Mouse (Mus musculus): ENCODE results near the gene Ahsa1. TPM values are rescaled to one million over a fixed set of nuclear protein-coding genes. Genes with fewer than 3 reads are reported as not detected.

Gene Ahsa1
- total RNA-seq, 1 experiment = 305 TPM

- Histone ChIP-seq H3K36me3 (ENCODE audit: control insufficient read depth, insufficient read depth, low read length, poor library complexity, severe bottlenecking) (peaks cover 28% of the 10 kb centered on the region), H3K4me1 (ENCODE audit: control insufficient read depth in 2 of 2, insufficient read depth in 2 of 2, low read length in 2 of 2, poor library complexity in 1 of 2) (peaks cover 3 to 33% of the 10 kb centered on the region in 2 experiments; a peak in 3 of 4 replicates), H3K9ac (ENCODE audit: insufficient read depth, low read depth, low read length, poor library complexity, severe bottlenecking) (no peak overlapping the region), H3K9me3 (ENCODE audit: control insufficient read depth, insufficient read depth, low read depth, low read length) (no peaks in the 10 kb centered on the region), H3K4me3 (ENCODE audit: insufficient read depth in 1 of 2, low read depth in 1 of 2, low read length in 2 of 2, poor library complexity in 1 of 2, severe bottlenecking in 1 of 2) (no peak overlapping the region), H3K27ac (ENCODE audit: insufficient read depth, low read depth, low read length, poor library complexity, severe bottlenecking) (no peak overlapping the region)
- in situ Hi-C loops (cut with MboI; ENCODE audit: low sequenced_read_pairs in 2 of 2, unreplicated experiment in 2 of 2) = no loop called here
- TF ChIP-seq CHD2 (IDR thresholded peaks at IDR 0.05; ENCODE audit: low read depth, low read length) (no peak), HCFC1 (IDR thresholded peaks at IDR 0.05; ENCODE audit: borderline replicate concordance, insufficient read depth, low read length) (no peak), MAFK (IDR thresholded peaks at IDR 0.05; ENCODE audit: insufficient read depth, low read depth, low read length) (no peak), ZC3H11A (IDR thresholded peaks at IDR 0.05; ENCODE audit: borderline replicate concordance, low read depth, low read length) (no peak), ZNF384 (IDR thresholded peaks at IDR 0.05; ENCODE audit: low read depth, low read length) (no peak)
- no peak for DNase-seq (ENCODE audit: low read depth, low spot score)
Measured at GRCm38 (mm10) chr12:87278118-87278730, 11.9 kb downstream of the Ahsa1 start.

- peak overlapping the region; percentile 52 to 68; a peak in 3 of 4 replicates for H3K4me3 ChIP-seq (ENCODE audit: insufficient read depth in 1 of 2, low read depth in 1 of 2, low read length in 2 of 2, poor library complexity in 1 of 2, severe bottlenecking in 1 of 2)
- in situ Hi-C loops (cut with MboI; ENCODE audit: low sequenced_read_pairs in 2 of 2, unreplicated experiment in 2 of 2) = no loop called here
- H3K9me3 ChIP-seq (ENCODE audit: control insufficient read depth, insufficient read depth, low read depth, low read length) = no peaks in the 10 kb centered on the region
- H3K9ac ChIP-seq (ENCODE audit: insufficient read depth, low read depth, low read length, poor library complexity, severe bottlenecking) = 0 out of 2 replicates have a peak overlapping the region, but pooled peaks have one; percentile 28
- H3K36me3 ChIP-seq (ENCODE audit: control insufficient read depth, insufficient read depth, low read length, poor library complexity, severe bottlenecking) = peaks cover 19% of the 10 kb centered on the region
- no peak for TF ChIP-seq HCFC1 (IDR thresholded peaks at IDR 0.05; ENCODE audit: borderline replicate concordance, insufficient read depth, low read length)
- TF ChIP-seq MAFK (IDR thresholded peaks at IDR 0.05; ENCODE audit: insufficient read depth, low read depth, low read length) = no peak
- TF ChIP-seq ZNF384 (IDR thresholded peaks at IDR 0.05; ENCODE audit: low read depth, low read length) = no peak
- TF ChIP-seq CHD2 (IDR thresholded peaks at IDR 0.05; ENCODE audit: low read depth, low read length) = no peak
- no peak for TF ChIP-seq ZC3H11A (IDR thresholded peaks at IDR 0.05; ENCODE audit: borderline replicate concordance, low read depth, low read length)
- H3K27ac ChIP-seq (ENCODE audit: insufficient read depth, low read depth, low read length, poor library complexity, severe bottlenecking) = no peak overlapping the region
- peaks cover 3 to 39% of the 10 kb centered on the region in 2 experiments; a peak in 3 of 4 replicates for H3K4me1 ChIP-seq (ENCODE audit: control insufficient read depth in 2 of 2, insufficient read depth in 2 of 2, low read length in 2 of 2, poor library complexity in 1 of 2)
- DNase-seq (ENCODE audit: low read depth, low spot score) = no peak
Measured at GRCm38 (mm10) chr12:87279350-87279749, 13.1 kb downstream of the Ahsa1 start.

- in situ Hi-C loops (cut with MboI; ENCODE audit: low sequenced_read_pairs in 2 of 2, unreplicated experiment in 2 of 2) = no loop called here
- H3K27ac ChIP-seq (ENCODE audit: insufficient read depth, low read depth, low read length, poor library complexity, severe bottlenecking) = 0 out of 2 replicates have a peak overlapping the region, but pooled peaks have one; percentile 23
- peaks cover 3 to 39% of the 10 kb centered on the region in 2 experiments; a peak in 3 of 4 replicates for H3K4me1 ChIP-seq (ENCODE audit: control insufficient read depth in 2 of 2, insufficient read depth in 2 of 2, low read length in 2 of 2, poor library complexity in 1 of 2)
- peak overlapping the region; percentile 32; the same call in 1 of the 2 replicates for H3K9ac ChIP-seq (ENCODE audit: insufficient read depth, low read depth, low read length, poor library complexity, severe bottlenecking)
- no peaks in the 10 kb centered on the region for H3K9me3 ChIP-seq (ENCODE audit: control insufficient read depth, insufficient read depth, low read depth, low read length)
- peaks cover 14% of the 10 kb centered on the region for H3K36me3 ChIP-seq (ENCODE audit: control insufficient read depth, insufficient read depth, low read length, poor library complexity, severe bottlenecking)
- TF ChIP-seq ZNF384 (IDR thresholded peaks at IDR 0.05; ENCODE audit: low read depth, low read length) (no peak), CHD2 (IDR thresholded peaks at IDR 0.05; ENCODE audit: low read depth, low read length) (no peak), ZC3H11A (IDR thresholded peaks at IDR 0.05; ENCODE audit: borderline replicate concordance, low read depth, low read length) (no peak), MAFK (IDR thresholded peaks at IDR 0.05; ENCODE audit: insufficient read depth, low read depth, low read length) (no peak), HCFC1 (IDR thresholded peaks at IDR 0.05; ENCODE audit: borderline replicate concordance, insufficient read depth, low read length) (no peak)
- no peak for DNase-seq (ENCODE audit: low read depth, low spot score)
- peak overlapping the region; percentile 52 to 68; a peak in 3 of 4 replicates for H3K4me3 ChIP-seq (ENCODE audit: insufficient read depth in 1 of 2, low read depth in 1 of 2, low read length in 2 of 2, poor library complexity in 1 of 2, severe bottlenecking in 1 of 2)
Measured at GRCm38 (mm10) chr12:87279879-87280278, 13.6 kb downstream of the Ahsa1 start.

- Histone ChIP-seq H3K27ac (ENCODE audit: insufficient read depth, low read depth, low read length, poor library complexity, severe bottlenecking) (no peak overlapping the region), H3K4me1 (ENCODE audit: control insufficient read depth in 2 of 2, insufficient read depth in 2 of 2, low read length in 2 of 2, poor library complexity in 1 of 2) (peaks cover 3 to 28% of the 10 kb centered on the region in 2 experiments; a peak in 3 of 4 replicates), H3K4me3 (ENCODE audit: insufficient read depth in 1 of 2, low read depth in 1 of 2, low read length in 2 of 2, poor library complexity in 1 of 2, severe bottlenecking in 1 of 2) (no peak overlapping the region), H3K9ac (ENCODE audit: insufficient read depth, low read depth, low read length, poor library complexity, severe bottlenecking) (no peak overlapping the region), H3K9me3 (ENCODE audit: control insufficient read depth, insufficient read depth, low read depth, low read length) (no peaks in the 10 kb centered on the region), H3K36me3 (ENCODE audit: control insufficient read depth, insufficient read depth, low read length, poor library complexity, severe bottlenecking) (0 out of 2 replicates have a peak, but pooled peaks cover under 1% of the 10 kb centered on the region)
- in situ Hi-C loops (cut with MboI; ENCODE audit: low sequenced_read_pairs in 2 of 2, unreplicated experiment in 2 of 2) = no loop called here
- no peak for DNase-seq (ENCODE audit: low read depth, low spot score)
- TF ChIP-seq CHD2 (IDR thresholded peaks at IDR 0.05; ENCODE audit: low read depth, low read length) (no peak), HCFC1 (IDR thresholded peaks at IDR 0.05; ENCODE audit: borderline replicate concordance, insufficient read depth, low read length) (no peak), ZNF384 (IDR thresholded peaks at IDR 0.05; ENCODE audit: low read depth, low read length) (no peak), ZC3H11A (IDR thresholded peaks at IDR 0.05; ENCODE audit: borderline replicate concordance, low read depth, low read length) (no peak), MAFK (IDR thresholded peaks at IDR 0.05; ENCODE audit: insufficient read depth, low read depth, low read length) (no peak)
Measured at GRCm38 (mm10) chr12:87281766-87282165, 15.5 kb downstream of the Ahsa1 start.

Measured in ES-E14 (cell line).